Mouse (Mus musculus) neural tube, embryonic 13.5 days (tissue): ENCODE measurements around the gene Syngr3. TPM values are rescaled to one million over a fixed set of nuclear protein-coding genes. Genes with fewer than 3 reads are reported as not detected.

Source experiments
- ATAC-seq: fragments of 200-750 bp; cut with Nextera tagmentation; 2 replicates; pipeline ENCODE4 v1.8.0; 2017; ENCODE audit warnings: low read depth, mild to moderate bottlenecking, moderate TSS enrichment, moderate library complexity
- H3K27ac ChIP-seq: fragments of 300-500 bp; sonication (generic); replicated peaks from 2 replicates; pipeline ENCODE4 v1.5.1; 2015; ENCODE audit warnings: moderate library complexity, mild to moderate bottlenecking, inconsistent platforms
- H3K27me3 ChIP-seq: fragments of 300-500 bp; sonication (generic); 2 replicates; pipeline ENCODE4 v1.6.1; 2015; ENCODE audit warnings: mild to moderate bottlenecking, inconsistent platforms
- H3K36me3 ChIP-seq: fragments of 300-500 bp; sonication (generic); 2 replicates; pipeline ENCODE4 v1.6.1; 2015; ENCODE audit warnings: mild to moderate bottlenecking, inconsistent platforms
- H3K4me1 ChIP-seq: fragments of 300-500 bp; sonication (generic); replicated peaks from 2 replicates; pipeline ENCODE4 v1.6.1; 2015; ENCODE audit warnings: inconsistent platforms
- H3K4me2 ChIP-seq: fragments of 300-500 bp; sonication (generic); 2 replicates; pipeline ENCODE4 v1.6.1; 2015; ENCODE audit warnings: inconsistent platforms, mild to moderate bottlenecking, moderate library complexity
- H3K4me3 ChIP-seq: fragments of 300-500 bp; sonication (generic); 2 replicates; pipeline ENCODE4 v1.5.1; 2015; ENCODE audit warnings: mild to moderate bottlenecking, inconsistent platforms
- H3K9ac ChIP-seq: fragments of 300-500 bp; sonication (generic); 2 replicates; pipeline ENCODE4 v1.6.1; 2015; ENCODE audit warnings: moderate library complexity, mild to moderate bottlenecking, inconsistent platforms
- H3K9me3 ChIP-seq: fragments of 300-500 bp; sonication (generic); 2 replicates; pipeline ENCODE4 v1.6.1; 2016; ENCODE audit warnings: inconsistent platforms
- WGBS: fragments of 180-500 bp; shearing (Covaris S2); methylation state at CpG from one replicate; pipeline ENCODE4 v1.1.7; 2015; 5-methylcytosine and 5-hydroxymethylcytosine counted together
- polyA plus RNA-seq: library from polyadenylated mRNA; unstranded; fragments of >200 nt; fragmentation: Nextera tagmentation; extraction: Ambion mirVana; gene quantifications from 2 replicates; pipeline ENCODE4 v1.2.1, GENCODE M21; 2015

The Syngr3 gene
- polyA plus RNA-seq, 1 experiment from 2014 or later: 114 TPM

DNA sequence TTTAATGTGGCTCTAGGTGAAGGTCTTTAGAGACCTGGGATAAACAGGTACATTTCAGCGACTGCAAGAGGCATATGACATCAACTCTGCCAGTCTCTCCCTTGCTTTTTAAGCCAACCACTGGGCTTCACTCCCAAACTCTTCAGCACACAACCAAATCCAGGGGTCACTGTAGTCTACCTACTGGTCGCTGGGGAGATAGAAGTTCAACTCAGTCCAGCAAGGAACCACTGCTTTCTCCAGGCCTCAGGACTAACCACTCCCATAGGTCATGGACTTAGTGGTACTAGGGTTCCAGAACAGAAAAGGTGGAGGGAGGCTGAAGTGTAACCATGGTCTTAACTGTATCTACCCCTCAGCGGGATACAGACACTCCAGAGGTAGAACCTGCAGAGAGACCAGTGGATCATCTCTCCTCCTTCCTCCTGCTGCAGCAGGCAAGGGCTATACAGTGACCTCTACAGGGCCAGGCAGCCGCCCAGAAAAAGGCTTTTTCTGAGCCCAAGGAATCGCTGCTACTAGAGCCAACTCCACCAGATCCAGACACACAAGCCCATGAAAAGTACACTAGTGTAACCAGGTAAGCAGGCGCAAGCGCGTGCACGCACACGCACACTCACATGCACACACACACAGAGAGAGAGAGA lies 40.9 kb downstream of the Syngr3 start:
- no peaks in the 10 kb centered on the region for H3K9me3 ChIP-seq
- H3K4me3 ChIP-seq: peak overlapping the region; percentile 69
- no peaks in the 10 kb centered on the region for H3K36me3 ChIP-seq
- H3K27me3 ChIP-seq: peaks cover 37% of the 10 kb centered on the region
- peak overlapping the region; percentile 89 for H3K9ac ChIP-seq
- H3K27ac ChIP-seq: no peak overlapping the region
- H3K4me2 ChIP-seq: peak overlapping the region; percentile 94
- no peak for ATAC-seq
- 76% methylated on average over 10 of the region's 10 CpGs for WGBS
- H3K4me1 ChIP-seq: peaks cover 37% of the 10 kb centered on the region

DNA sequence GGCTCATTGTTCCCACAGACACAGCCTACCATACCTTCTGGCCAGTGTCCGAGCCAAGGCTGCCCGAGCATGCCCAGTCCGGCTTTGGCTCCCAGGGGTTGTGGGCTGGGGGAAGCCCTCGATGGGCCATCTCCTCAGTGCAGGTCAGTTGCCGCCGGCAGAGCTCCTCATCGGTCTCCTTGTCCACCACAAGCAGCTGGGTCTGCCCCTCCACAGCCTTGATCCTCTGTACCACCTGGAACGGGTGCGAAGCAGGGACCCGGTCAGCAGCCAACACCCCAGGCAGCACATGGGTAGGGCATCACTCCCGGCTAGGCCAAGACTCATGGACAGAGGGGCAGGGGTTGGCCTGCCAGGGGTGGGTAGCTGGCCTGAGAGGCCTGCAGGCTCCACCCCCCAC lies 42.3 kb downstream of the Syngr3 start:
- peaks cover 28% of the 10 kb centered on the region for H3K27me3 ChIP-seq
- H3K4me3 ChIP-seq: peak overlapping the region; percentile 13; the same call in 1 of the 2 replicates
- no peak for ATAC-seq
- WGBS: 80% methylated on average over 11 of the region's 11 CpGs
- H3K27ac ChIP-seq: peak overlapping the region; percentile 28; the same call in 1 of the 2 replicates
- H3K4me1 ChIP-seq: peaks cover 38% of the 10 kb centered on the region
- peak overlapping the region; percentile 18; the same call in 1 of the 2 replicates for H3K9ac ChIP-seq
- no peaks in the 10 kb centered on the region for H3K36me3 ChIP-seq
- H3K9me3 ChIP-seq: no peaks in the 10 kb centered on the region
- H3K4me2 ChIP-seq: peak overlapping the region; percentile 13; the same call in 1 of the 2 replicates

DNA sequence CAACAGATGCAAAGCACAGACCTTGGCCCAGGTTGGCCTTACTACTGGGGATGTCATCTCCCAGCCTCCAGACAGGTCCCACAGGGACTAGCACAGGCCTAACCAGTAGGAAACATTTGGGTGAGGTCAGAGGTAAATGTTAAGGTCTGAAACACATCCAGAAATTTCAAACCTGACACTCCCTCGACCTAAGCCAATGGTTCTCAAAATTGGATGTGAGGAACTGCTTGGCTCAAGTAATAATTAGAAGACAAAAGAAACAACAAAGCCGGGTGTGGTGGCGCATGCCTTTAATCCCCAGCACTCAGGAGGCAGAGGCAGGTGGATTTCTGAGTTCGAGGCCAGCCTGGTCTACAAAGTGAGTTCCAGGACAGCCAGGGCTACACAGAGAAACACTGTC lies 43.4 kb downstream of the Syngr3 start:
- peaks cover 26% of the 10 kb centered on the region for H3K27me3 ChIP-seq
- H3K4me3 ChIP-seq: no peak overlapping the region
- no peak overlapping the region for H3K9ac ChIP-seq
- 85% methylated on average over 4 of the region's 4 CpGs for WGBS
- no peaks in the 10 kb centered on the region for H3K36me3 ChIP-seq
- no peaks in the 10 kb centered on the region for H3K9me3 ChIP-seq
- peaks cover 38% of the 10 kb centered on the region for H3K4me1 ChIP-seq
- H3K27ac ChIP-seq: 0 out of 2 replicates have a peak overlapping the region, but pooled peaks have one; percentile 23
- H3K4me2 ChIP-seq: no peak overlapping the region
- ATAC-seq: no peak

DNA sequence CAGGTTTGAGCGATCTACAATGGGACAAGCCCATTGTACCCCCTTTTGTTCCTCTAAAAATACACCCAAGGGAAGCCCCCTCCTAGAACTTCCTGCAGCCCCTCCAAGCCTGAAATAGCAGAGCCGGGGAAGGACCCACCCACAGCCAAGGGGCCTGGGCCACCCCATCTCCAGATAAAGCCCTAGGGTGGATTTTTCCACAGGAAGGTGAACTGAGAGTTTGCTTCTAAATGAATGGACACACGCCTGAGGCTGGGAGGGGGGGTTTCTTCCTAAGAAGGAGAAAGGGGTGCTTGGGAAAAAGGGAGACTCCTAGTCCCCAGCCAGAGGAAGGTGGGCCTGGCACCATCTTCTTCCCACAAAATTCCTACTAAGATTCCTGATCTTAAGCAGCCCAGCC lies 43.8 kb downstream of the Syngr3 start:
- Histone ChIP-seq H3K9me3 (no peaks in the 10 kb centered on the region), H3K9ac (no peak overlapping the region), H3K4me3 (no peak overlapping the region), H3K27ac (0 out of 2 replicates have a peak overlapping the region, but pooled peaks have one; percentile 23), H3K36me3 (peaks cover 2% of the 10 kb centered on the region; the same call in 1 of the 2 replicates), H3K4me1 (peaks cover 38% of the 10 kb centered on the region), H3K4me2 (no peak overlapping the region), H3K27me3 (peaks cover 21% of the 10 kb centered on the region)
- no peak for ATAC-seq
- whole genome bisulfite sequencing: 78% methylated on average over 3 of the region's 3 CpGs

DNA sequence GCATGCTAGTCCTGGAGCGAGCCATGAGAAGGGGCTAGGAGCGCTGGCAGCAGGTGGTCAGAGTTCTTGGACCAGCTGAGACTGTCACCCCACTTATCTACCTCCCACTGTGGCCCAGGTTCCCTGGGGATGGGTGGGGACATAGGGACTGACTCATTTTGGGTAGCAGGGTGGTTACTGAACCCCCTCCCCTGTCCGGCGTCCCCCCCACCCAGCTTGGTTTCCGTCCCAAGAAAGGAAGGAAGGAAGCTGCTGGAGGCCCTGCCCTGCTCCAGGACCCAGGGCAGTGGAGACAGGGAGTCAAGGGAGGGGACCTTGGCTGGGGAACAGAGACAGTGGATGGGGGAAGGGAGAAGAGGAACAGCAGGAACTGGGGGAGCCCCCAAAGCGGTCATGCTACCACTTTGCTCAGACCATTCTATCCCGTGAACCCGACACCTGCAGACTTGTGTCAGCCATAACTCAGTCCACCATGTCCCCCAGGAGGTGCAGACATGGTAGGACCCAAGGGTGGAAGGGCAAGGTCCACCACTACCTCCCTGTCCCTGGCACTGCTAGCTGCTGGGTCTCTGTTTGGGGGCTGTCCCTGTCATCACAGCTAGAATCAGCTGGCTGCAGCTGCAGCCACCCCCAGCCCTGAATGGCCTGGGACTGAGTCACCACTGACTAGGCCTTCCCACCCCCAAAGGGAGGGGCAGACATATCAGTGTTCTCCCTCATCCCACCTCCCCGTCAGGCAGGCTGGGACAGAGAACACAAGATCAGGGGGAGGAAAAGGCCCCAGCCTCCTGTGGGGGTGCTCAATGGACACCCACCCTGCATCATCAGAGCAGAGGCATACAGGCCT lies 44.7 kb downstream of the Syngr3 start:
- ATAC-seq: no peak
- Histone ChIP-seq H3K9me3 (no peaks in the 10 kb centered on the region), H3K36me3 (peaks cover 10% of the 10 kb centered on the region), H3K4me3 (no peak overlapping the region), H3K4me2 (0 out of 2 replicates have a peak overlapping the region, but pooled peaks have one; percentile 4), H3K9ac (no peak overlapping the region), H3K27ac (peak overlapping the region; percentile 74), H3K27me3 (peaks cover 15% of the 10 kb centered on the region), H3K4me1 (peaks cover 38% of the 10 kb centered on the region)
- 77% methylated on average over 9 of the region's 9 CpGs for WGBS

DNA sequence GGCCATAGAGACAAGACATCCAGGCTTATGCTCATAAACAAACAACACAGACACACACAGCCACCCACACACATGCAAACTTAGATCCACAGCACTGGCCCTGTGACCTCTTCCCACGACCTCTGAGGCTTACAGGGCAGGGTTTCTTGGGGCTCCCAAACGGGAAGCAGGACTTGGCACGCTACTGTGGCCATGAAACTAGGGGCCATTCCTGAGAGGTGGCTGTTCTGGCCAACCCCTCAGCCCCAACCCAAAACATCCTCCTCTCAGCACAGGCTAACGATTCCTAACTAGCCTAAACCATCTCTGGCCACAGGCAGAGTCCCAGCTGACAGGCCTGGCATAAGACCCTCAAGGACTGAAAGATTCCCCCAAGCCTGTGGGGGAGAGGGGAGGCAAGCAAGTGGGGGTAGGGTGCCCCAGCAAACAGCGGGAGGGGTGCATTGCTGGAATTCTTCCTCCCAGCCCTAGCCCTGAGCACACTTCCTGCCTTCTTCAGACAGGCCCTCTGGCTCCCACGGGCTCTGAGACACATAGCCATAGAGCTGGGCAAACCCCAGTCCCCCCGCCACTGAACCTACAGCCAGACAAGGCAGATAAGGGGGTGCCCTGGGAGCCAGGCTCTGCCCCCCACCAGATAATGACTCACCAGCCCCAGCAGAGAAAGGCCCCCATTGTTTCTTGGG lies 45.6 kb downstream of the Syngr3 start:
- H3K4me2 ChIP-seq: 0 out of 2 replicates have a peak overlapping the region, but pooled peaks have one; percentile 4
- no peak for ATAC-seq

DNA sequence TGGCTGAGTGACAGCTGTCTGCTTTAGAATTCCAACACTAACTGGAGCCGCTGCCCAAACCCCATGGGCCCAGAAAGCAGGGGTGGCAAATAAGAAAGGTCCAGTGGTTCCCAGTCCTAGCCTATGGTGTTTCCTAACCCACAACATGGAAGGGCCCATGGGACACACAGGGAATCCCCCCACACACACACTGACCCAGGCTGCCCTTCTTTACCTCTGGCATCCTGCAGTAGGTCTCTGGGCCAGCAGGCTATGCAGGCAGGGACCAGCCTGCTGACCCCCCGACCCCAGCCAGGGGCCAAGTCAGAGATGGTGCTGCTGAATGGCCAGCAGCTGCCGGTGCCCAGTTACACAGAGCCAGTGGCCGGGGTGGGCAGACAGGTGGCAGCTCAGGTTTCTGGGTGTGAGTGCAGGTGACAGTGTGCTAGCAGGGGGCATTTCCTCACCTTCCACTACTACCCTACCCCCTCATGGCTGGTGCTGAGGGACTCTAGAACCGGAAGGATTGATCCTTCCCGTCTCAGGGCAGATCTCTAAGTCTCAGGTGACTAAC lies 46.9 kb downstream of the Syngr3 start:
- Histone ChIP-seq H3K36me3 (peaks cover 17% of the 10 kb centered on the region), H3K27ac (no peak overlapping the region), H3K4me1 (peaks cover 32% of the 10 kb centered on the region), H3K9me3 (no peaks in the 10 kb centered on the region), H3K4me2 (no peak overlapping the region), H3K9ac (no peak overlapping the region), H3K4me3 (no peak overlapping the region), H3K27me3 (no peaks in the 10 kb centered on the region)
- 73% methylated on average over 6 of the region's 6 CpGs for WGBS
- ATAC-seq: no peak

More for the DNA sequence above, 45.6 kb downstream of the Syngr3 start:
- 0 out of 2 replicates have a peak overlapping the region, but pooled peaks have one; percentile 4 for H3K9ac ChIP-seq
- peak overlapping the region; percentile 74 for H3K27ac ChIP-seq
- H3K9me3 ChIP-seq: no peaks in the 10 kb centered on the region
- H3K27me3 ChIP-seq: peaks cover 11% of the 10 kb centered on the region
- peaks cover 40% of the 10 kb centered on the region for H3K4me1 ChIP-seq
- WGBS: 48% methylated on average over 7 of the region's 7 CpGs
- H3K4me3 ChIP-seq: no peak overlapping the region
- peaks cover 13% of the 10 kb centered on the region for H3K36me3 ChIP-seq

DNA sequence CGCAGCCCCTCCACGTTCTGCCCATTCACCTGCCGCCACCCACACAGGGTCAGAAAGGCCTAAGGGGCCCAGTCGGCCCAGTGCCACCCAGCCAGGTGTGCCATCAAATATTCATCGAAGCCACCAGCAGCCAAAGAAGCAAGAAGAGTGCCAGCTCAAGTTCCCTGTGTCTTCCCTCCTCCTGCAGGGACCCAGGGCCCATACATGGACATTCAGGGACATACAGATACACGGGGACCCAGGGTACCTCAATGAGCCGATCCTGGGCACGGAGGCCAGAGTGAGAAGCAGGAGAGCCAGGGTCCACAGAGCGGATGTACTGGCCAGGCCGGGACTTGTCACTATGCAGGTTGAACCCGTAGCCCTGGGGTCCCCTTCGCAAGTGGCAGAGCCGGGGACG lies 47.8 kb downstream of the Syngr3 start:
- ATAC-seq: no peak
- Histone ChIP-seq H3K36me3 (peaks cover 17% of the 10 kb centered on the region), H3K4me3 (no peak overlapping the region), H3K4me1 (peaks cover 32% of the 10 kb centered on the region), H3K9ac (no peak overlapping the region), H3K4me2 (no peak overlapping the region), H3K27ac (no peak overlapping the region), H3K27me3 (no peaks in the 10 kb centered on the region), H3K9me3 (no peaks in the 10 kb centered on the region)
- WGBS: 92% methylated on average over 14 of the region's 14 CpGs

DNA sequence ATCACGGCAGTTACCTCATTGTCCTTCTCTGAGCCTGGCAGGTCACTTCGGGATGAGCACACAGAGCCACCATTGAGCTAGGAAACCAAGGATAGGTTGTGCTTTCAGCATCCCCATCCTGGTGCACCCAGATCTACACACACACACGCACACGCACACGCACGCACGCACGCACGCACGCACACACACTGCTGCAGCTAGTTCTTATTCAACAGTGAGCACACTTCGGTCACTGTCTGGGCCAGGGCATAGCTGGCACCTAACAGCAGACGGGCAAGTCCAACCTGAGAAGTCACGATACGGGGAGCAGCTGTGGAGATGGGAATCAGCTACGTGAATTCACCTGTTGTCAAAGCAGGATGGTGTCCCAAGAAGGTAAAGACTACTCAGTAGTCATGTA lies 49.2 kb downstream of the Syngr3 start:
- no peak overlapping the region for H3K27ac ChIP-seq
- no peak for ATAC-seq
- H3K9ac ChIP-seq: no peak overlapping the region
- peaks cover 17% of the 10 kb centered on the region for H3K36me3 ChIP-seq
- H3K4me1 ChIP-seq: peaks cover 32% of the 10 kb centered on the region
- H3K9me3 ChIP-seq: no peaks in the 10 kb centered on the region
- 96% methylated on average over 15 of the region's 15 CpGs for WGBS
- H3K4me3 ChIP-seq: no peak overlapping the region
- no peaks in the 10 kb centered on the region for H3K27me3 ChIP-seq
- H3K4me2 ChIP-seq: no peak overlapping the region

DNA sequence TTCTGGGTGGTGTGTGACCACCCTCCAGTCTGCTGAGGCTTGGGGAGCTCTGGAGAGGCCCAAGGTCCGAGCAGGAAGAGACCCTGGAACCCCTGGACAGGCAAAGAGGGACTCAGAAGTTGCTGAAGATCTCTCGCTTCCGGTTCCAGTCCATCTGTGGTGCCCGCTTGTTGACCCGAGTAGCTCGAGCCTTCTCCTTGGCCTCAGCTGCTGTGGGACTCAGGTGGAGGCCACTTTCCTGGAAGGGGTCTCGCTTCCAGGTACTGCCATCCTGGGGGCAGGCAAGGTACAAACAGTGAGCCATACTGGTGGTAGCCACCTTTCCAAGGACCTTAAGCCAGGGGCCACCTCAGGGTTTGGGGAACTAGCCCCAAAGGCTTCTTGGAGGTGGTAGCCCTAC lies 49.6 kb downstream of the Syngr3 start:
- H3K9ac ChIP-seq: no peak overlapping the region

DNA sequence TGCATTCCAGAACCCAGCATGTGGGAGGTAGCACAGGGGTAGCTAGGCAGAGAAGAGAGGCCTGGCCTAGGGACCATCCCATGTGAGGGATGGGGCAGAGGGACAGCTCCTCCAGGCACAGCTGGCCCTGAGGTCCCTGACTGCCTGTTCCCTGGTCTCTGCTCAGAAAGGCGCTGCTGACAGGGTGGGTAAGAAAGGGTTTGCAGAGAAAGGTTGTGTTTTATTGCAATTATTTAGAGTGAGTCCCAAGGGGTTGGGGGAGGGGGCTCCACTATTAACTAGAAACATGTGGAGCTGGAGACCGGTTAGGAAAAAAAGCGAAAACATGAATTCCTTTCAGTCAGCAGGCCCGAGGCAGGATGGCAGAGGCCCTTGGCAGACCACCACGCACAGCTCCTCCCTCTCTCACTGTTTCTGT lies 50.2 kb downstream of the Syngr3 start:
- ATAC-seq: no peak
- Histone ChIP-seq H3K9ac (peak overlapping the region; percentile 50; the same call in 1 of the 2 replicates), H3K9me3 (no peaks in the 10 kb centered on the region), H3K27ac (peak overlapping the region; percentile 67), H3K4me3 (no peak overlapping the region), H3K27me3 (no peaks in the 10 kb centered on the region), H3K4me1 (peaks cover 25% of the 10 kb centered on the region), H3K36me3 (peaks cover 17% of the 10 kb centered on the region), H3K4me2 (no peak overlapping the region)
- 55% methylated on average over 5 of the region's 5 CpGs for WGBS

More for the DNA sequence above, 49.6 kb downstream of the Syngr3 start:
- no peak for ATAC-seq
- H3K27ac ChIP-seq: peak overlapping the region; percentile 67; the same call in 1 of the 2 replicates
- H3K4me1 ChIP-seq: peaks cover 31% of the 10 kb centered on the region
- no peak overlapping the region for H3K4me3 ChIP-seq
- no peak overlapping the region for H3K4me2 ChIP-seq
- H3K9me3 ChIP-seq: no peaks in the 10 kb centered on the region
- no peaks in the 10 kb centered on the region for H3K27me3 ChIP-seq
- H3K36me3 ChIP-seq: peaks cover 17% of the 10 kb centered on the region
- 88% methylated on average over 7 of the region's 7 CpGs for WGBS
